Comparison of ENCODE assay signal across 3 mouse cellular contexts in genomic region chr15:32043670-32044069, GRCm38 (mm10).
DNase-seq lines count a peak whose midpoint lies in the region; ATAC-seq lines count a peak whose summit lies in the region.
"Not testable (repeated sequence)": the region's sequence is repeated elsewhere in the genome, so short reads cannot be mapped to it uniquely, and the experiment has no call there.

No protein-coding gene starts in this region.

- peaks cover 14% of the 10 kb centered on the region for H3K4me1 ChIP-seq in kidney, embryonic 15.5 days
- not testable (repeated sequence) for H3K4me1 ChIP-seq in stomach, embryonic 15.5 days

- H3K4me3 ChIP-seq in kidney, embryonic 15.5 days (replicated peaks); stomach, embryonic 15.5 days (replicated peaks): not testable (repeated sequence)

- WGBS in kidney, embryonic 15.5 days, result 96% methylated on average over 1 of the region's 1 CpGs
- 94% methylated on average over 1 of the region's 1 CpGs for WGBS in stomach, embryonic 15.5 days

- not testable (repeated sequence) for H3K27me3 ChIP-seq in kidney, embryonic 15.5 days; stomach, embryonic 15.5 days (replicated peaks)

- not testable (repeated sequence) for H3K9ac ChIP-seq in kidney, embryonic 15.5 days; stomach, embryonic 15.5 days

- H3K27ac ChIP-seq in kidney, embryonic 15.5 days, result 0 out of 2 replicates have a peak overlapping the region, but pooled peaks have one; percentile 75
- 0 out of 2 replicates have a peak overlapping the region, but pooled peaks have one; percentile 86 for H3K27ac ChIP-seq in stomach, embryonic 15.5 days

- H3K9me3 ChIP-seq in kidney, embryonic 15.5 days (replicated peaks); stomach, embryonic 15.5 days: not testable (repeated sequence)

- not testable (repeated sequence) for H3K4me2 ChIP-seq in kidney, embryonic 15.5 days; stomach, embryonic 15.5 days

- ATAC-seq in kidney, embryonic 15.5 days (replicated peaks; ENCODE audit: low FRiP score); stomach, embryonic 15.5 days (ENCODE audit: insufficient read depth, low FRiP score, low read depth): not testable (repeated sequence)

- not testable (repeated sequence) for H3K36me3 ChIP-seq in kidney, embryonic 15.5 days; stomach, embryonic 15.5 days

- DNase-seq in heart, adult 11 months, result peak; percentile 91
